Mouse (Mus musculus) E14TG2a.4 (cell line): ENCODE measurements around the gene Tpm4.

ENCODE experiments used
- CTCF ChIP-seq: conservative IDR thresholded peaks from 2 replicates; pipeline ENCODE4 v1.5.1; 2014; ENCODE audit warnings: low read length
- NANOG ChIP-seq: IDR thresholded peaks from 2 replicates; pipeline ENCODE4 v1.6.1; 2014; ENCODE audit warnings: borderline replicate concordance, low read length, mixed read lengths
- POU5F1 ChIP-seq: IDR thresholded peaks from 2 replicates; pipeline ENCODE4 v1.6.1; 2014; ENCODE audit warnings: low read length, borderline replicate concordance

- TF ChIP-seq CTCF, result no peak
- no peak for TF ChIP-seq POU5F1
- TF ChIP-seq NANOG, result no peak
Observed at GRCm38 (mm10) chr8:72147266-72147665, 12.5 kb downstream of the Tpm4 start.
